Mouse (Mus musculus): ENCODE data around the gene Itgal.
"Not testable (repeated sequence)": the region's sequence is repeated elsewhere in the genome, so short reads cannot be mapped to it uniquely, and the experiment has no call there.

Gene Itgal

DNA sequence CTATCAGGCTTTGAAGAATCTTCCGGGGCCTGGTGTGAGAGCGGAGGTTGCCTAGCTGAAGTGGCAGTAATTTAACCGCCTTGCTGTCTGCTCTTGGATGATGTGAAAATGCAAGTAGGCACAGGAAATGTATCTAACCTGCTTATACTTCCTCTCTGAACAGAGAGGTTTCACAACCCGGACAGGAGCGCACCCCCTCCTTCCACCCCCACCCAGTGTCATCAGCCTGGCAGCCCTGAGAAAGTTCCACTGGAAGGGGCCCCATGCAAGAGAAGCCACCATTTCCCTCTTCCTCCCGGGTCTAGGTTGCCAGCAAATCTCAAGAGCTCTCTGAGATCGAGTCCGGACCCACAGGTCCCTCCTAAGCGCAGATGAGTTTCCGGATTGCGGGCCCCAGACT, at the start of gene Itgal:
TSS of gene Itgal (plus strand) at position 163 of the 400 bp plus-strand sequence.
- no peak for DNase-seq (ENCODE audit: low read depth, low spot score)

DNA sequence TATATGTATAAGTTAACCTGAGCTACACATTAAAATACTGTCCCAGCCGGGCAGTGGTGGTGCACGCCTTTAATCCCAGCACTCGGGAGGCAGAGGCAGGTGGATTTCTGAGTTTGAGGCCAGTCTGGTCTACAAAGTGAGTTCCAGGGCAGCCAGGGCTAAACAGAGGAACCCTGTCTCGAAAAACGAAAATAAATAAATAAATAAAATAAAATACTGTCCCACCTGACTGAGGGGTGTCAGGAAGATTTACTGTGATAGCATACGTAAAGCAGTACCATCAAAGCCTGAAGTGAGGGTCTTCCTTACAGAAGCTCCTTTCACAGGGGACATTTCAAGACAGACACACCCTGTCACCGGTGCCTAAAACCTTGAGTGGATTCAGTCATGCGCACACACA, 45.5 kb upstream of the Itgal start:
- not testable (repeated sequence) for DNase-seq (ENCODE audit: low read depth, low spot score)

DNA sequence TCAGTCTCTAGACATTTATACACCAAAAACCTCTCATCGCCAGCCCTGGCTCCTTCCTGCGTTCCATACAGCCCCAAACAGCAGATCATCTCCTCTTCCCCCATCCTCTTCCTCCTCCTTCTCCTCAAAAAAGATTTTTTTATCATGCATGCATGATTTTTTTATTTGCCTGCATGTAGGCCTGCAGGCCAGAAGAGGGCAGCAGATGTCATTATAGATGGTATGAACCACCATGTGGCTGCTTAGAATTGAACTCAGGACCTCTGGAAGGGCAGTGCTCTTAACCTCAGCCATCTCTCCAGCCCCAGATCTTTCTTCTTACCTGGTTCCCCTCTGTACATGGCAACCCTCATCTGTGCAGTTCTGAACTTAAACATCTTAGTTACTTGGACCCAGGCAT, 43.6 kb upstream of the Itgal start:
- DNase-seq (ENCODE audit: low read depth, low spot score) = peak; percentile 59

DNA sequence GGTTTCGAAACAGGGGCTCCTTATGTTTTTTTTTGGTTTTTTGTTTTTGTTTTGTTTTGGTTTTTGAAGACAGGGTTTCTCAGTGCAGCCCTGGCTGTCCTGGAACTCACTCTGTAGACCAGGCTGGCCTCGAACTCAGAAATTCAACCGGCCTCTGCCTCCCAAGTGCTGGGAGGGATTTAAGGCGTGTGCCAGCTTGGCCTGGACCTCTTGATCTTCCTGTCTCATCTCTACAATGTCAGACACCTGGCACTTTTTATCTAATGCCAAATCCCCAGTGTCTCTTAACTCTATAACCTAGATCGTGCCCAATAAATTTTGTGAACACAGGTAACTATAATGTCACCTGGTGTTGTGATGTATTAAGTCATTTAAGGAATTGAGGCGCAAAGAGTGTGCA, 42.7 kb upstream of the Itgal start:
- no peak for DNase-seq (ENCODE audit: low read depth, low spot score)

DNA sequence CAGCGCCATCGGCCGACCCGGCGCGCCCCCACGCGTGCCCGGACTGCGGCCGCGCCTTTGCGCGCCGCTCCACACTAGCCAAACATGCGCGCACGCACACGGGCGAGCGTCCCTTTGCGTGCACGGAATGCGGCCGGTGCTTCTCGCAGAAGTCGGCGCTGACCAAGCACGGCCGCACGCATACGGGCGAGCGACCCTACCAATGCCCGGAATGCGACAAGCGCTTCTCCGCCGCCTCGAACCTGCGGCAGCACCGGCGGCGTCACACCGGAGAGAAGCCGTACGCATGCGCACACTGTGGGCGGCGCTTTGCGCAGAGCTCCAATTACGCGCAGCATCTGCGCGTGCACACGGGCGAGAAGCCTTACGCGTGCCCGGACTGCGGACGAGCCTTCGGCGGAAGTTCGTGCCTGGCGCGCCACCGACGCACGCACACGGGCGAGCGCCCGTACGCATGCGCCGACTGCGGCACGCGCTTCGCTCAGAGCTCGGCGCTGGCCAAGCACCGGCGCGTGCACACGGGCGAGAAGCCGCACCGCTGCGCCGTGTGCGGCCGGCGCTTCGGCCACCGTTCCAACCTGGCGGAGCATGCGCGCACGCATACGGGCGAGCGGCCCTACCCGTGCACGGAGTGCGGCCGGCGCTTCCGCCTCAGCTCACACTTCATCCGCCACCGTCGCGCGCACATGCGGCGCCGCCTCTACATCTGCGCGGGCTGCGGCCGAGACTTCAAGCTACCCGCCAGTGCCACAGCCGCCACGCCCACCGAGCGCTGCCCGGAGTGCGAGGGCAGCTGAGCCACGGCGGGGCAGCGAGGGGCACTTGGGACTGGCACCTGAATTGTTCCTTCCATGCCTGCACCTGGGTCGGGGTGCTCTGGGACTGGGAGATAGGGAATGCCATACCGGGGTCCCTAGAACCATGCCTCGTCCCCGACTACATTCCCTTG, 42.0 kb upstream of the Itgal start:
- peak; percentile 82 for DNase-seq (ENCODE audit: low read depth, low spot score)

DNA sequence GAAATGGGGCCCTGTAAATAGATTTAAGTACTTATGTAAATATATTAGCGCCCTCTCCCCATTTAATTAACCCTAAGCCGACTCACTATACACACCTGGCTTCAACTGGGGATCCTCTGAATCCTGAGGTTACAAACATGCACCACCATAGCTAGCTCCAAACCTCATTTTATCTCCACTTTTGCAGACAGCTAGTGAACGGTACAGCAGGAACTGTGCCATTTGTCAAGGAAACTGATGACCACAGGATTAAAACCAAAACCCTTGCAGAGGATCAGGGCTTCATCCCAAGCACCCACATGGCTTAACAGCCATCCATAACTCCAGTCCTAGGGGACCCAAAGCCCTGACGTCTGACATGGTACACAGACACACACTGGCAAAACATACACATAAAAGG, 41.1 kb upstream of the Itgal start:
- DNase-seq (ENCODE audit: low read depth, low spot score) = no peak

DNA sequence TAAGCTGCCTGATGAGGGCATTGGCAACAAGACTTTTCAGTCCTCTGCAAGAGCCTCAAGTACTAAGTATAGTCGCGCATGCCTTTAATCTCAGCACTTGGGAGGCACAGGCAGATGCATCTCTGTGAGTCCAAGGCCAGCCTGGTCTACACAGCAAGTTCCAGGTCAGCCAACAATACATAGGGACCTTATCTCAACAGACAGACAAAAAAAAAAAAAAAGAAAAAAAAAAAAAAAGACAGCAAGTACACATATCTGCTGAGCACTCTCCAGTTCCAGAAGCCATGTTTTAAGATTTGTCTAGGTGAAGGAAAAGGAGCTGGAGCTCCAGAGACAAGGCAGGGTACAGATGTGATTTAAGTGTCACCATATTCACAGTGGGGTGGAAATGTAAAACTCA, 40.1 kb upstream of the Itgal start:
- no peak for DNase-seq (ENCODE audit: low read depth, low spot score)

DNA sequence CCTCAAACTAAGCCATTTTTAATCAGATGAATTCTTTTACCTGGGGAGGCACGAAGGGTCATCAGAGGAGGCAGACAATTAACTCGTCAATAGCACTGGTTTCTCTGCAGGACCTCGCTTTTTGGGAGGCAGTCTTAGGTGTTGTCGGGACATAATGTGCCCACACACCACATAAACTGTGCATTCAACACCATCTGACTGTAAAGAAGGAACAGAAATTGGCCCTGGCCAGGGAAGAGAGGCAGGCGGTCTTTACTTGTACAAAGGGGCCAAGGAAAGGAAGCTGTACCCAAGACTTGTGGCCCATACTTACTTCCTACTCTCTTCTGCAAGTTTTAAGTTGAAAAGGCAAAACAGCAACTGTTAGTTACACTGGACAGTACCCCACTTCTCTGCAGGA, 39.5 kb upstream of the Itgal start:
- no peak for DNase-seq (ENCODE audit: low read depth, low spot score)

DNA sequence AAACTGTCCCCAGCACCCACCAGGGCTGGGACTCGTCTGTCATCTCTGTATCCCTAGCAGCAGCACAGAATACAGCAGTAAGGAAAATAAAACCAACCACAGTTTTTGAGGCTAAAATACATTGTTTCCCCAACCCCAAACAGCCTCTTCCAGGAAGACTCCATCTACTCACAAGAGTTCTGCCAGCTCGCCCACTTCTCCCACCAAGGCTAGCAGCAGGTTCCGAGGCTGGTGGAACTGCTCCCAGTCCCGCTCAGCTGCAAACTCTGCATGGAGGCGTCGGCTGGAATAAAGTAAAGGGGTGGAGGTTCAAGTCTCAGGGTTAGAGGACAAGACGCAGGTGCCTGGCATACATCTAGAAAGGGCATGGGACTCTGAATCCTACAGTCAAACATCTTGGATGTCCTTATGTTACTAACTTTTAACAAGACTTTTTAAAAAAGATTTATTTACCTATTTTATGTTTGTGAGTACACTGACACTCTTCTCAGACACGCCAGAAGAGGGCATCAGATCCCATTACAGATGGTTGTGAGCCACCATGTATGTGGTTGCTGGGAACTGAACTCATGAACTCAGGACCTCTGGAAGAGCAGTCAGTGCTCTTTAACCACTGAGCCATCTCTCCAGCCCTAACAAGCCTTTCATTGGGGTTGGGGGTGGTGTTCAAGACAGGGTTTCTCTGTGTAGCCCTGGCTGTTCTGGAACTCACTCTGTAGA, 36.7 kb upstream of the Itgal start:
- DNase-seq (ENCODE audit: low read depth, low spot score) = peak; percentile 35

DNA sequence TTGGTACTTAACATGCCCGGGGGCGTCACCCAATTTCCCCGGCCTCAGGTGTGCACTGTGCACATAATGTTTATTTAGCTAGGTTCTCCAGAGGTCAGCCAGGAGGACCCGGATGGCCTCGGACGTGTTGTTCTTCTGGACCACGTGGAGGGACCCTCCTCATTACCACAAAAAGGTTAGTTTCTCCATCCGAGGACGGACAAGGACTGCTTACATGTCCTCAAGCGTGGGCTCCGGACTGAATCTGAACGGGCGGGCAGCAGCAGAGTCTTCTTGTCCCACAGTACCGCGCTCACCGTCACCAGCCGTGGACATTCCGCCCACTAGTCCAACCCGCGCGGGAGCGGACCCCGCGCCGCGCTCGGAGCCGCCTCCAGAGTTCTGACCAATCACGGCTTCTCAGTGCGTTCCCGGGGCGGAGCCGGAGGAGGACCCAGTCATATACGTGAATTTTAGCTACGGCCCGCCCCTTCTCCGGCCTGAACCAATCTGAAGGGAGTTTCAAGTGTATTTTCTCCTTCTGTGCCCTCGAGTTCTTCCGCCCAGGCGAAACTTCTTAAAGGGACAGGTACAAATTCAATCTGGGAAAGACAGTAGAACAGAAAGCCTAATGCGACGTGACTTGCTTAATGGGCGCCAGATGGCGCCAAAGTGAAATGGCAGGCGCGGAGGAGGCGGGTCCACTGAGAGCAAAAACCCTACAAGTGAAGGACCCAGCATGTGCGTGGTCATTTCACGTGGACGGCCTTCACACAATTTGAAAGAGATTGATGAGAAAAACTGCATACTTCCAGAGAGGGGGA, 35.5 kb upstream of the Itgal start, which contains the start of gene Dctpp1:
TSS of gene Dctpp1 (minus strand) at position 401 of the 803 bp plus-strand sequence.
- DNase-seq (ENCODE audit: low read depth, low spot score) = peak; percentile 99

DNA sequence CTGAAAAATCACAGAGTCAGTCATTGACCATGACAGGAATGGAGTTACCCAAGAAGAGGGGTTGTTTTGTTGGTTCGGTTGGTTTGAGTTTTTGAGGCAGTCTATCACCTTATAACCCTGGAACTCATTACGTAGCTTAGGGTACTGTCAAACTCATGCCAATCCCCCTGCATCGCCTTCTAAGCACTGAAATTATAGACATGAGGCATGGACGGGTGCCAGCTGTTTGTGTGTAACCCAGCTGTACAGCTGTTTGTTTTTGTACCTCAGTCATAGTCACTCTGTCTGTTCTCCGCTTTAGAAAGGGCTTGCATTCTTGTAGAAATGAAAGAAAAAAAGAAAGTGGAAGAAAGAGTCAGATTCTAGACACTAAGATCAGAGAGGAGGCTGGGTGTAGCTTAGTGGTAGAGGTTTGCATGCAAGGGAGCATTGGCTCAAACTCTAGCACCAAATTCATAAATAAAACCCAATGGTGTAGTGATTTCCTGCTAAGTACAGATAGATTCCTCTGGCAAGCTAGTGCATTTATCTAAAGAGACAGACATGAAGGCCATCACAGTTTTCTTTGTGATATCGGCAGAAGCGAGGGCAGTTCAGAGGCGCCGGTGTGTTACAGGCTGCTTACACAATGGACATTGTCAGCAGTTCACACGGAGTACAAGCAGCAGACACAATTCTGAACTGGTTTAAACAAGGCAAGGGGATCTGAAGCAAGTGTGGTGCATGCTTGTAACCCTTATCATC, 33.7 kb upstream of the Itgal start:
- no peak for DNase-seq (ENCODE audit: low read depth, low spot score)

DNA sequence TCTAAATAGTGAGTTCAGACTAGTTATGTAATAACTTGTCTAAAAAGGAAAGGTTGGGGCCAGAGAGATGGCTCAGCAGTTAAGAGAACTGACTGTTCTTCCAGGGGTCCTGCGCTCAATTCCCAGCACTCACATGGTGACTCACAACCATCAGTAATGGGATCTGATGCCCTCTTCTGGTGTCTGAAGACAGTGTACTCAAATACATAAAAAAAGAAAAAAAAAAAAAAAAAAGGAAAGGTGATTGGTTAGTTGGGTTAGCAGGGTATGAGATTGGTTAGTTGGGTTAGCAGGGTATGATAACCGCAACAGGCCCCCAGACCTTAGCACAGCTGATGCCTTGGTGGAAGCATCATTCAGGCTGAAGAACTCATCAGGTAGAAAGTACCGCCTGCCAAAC, 32.5 kb upstream of the Itgal start:
- no peak for DNase-seq (ENCODE audit: low read depth, low spot score)

DNA sequence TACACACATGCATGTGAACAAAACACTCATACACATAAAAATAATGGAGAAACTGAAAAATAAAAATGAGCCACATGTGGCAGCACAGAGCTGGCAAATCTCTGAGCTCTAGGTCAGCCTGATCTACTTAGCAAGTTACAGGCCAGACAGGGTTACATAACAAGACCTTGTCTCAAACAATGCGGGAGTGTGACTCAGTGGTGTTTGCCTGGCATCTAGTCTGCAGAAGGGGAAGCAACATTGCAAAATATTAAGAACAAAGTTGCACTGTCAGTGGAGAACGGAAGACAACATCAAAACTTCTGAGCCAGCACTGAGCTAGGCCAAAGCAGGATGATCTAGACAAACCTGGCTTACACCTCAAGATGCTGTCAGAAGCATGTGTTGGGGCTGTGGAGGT, 25.8 kb upstream of the Itgal start:
- DNase-seq (ENCODE audit: low read depth, low spot score) = peak; percentile 58

DNA sequence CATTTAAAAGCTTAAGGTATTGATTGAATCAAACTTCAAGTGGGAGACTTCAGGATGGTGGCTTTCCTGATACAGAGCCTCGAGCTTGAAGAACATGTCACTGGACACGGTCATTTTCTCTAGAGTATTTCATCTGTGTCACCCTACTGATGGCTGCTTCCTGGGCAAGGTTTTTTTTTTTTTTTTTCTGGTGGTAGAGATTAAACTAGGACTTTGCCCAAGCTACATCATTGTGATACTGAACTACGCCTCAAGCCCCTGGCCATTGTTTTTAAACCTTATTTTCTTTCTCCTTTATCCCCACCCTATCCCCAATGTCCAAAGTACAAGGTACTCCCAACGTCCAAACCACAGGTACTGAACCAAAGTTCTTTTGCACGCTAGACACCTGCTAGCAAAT, 25.4 kb upstream of the Itgal start:
- DNase-seq (ENCODE audit: low read depth, low spot score) = no peak

DNA sequence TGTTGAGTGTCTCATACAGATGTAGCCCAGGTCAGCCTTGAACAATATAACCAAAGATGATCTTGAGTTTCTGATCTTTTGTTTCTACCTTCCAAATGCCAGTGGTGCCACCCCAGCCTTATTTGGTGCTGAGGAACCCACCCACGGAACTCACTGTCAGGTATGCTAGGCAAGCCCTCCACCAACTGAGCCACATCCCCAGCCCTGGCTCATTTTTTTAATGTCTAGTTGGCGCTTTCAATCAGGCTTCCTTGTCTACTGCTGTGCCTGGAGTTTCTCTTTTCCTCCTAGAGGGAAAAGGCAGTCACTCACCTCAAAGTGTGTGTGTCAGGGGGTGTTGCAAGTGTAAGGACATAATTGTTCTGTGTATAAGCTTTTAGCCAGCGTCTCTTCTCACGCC, 25.0 kb upstream of the Itgal start:
- DNase-seq (ENCODE audit: low read depth, low spot score) = no peak

DNA sequence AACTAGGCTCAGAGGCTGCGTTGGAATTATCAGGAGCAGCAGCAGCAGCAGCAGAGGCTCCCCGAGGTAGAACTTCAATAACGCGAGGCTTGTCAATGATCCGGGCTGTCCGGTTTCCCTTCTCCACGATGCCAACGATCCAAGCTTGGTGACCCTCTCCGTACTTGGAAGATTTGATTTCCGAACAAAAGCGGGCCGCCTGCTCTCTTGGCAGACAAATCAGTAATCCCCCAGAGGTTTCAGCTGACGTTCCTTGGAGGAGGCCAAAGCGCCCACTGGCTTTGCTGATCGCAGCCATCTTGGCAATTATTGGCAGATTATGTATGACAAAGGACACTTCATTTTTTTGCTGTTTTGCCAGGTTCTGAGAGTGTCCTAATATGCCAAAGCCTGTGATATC, 23.5 kb upstream of the Itgal start:
- no peak for DNase-seq (ENCODE audit: low read depth, low spot score)

DNA sequence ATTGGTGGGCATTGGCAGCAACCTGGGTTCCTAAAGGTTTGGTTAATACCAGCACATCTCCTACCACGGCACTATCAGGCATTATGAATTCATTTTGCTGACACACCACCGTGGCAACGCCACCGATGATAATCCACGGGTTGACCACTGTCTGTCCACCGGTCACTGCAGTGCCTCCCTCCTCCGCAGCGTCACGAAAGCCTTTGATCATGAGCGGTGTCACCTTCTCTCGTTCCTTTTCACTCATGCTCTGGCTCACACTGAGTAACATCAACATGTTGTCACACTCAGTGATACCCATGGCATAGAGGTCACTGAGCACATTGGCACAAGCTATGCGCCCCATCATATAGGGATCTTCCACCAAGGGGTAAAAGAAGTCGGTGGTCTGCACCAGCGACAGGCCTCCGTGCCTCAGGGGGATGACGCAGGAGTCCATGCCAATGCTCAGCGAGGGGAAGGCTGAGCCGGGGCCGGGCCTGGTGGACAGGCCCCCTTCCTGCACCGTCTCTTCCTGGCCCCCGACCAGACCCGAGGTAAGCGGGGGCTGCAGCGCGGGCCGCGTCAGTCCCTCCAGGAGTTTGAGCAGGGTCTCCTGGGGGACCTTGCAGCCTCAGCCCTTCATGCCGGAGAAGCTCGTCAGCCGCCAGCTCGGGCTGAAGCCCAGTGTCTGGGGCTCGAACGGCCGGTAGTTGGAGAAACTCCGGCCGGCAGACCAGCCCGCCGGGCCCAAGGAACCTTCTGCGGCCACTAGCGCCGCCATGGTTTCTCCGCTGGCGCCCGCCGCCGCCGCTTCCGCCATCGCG, 22.7 kb upstream of the Itgal start:
- no peak for DNase-seq (ENCODE audit: low read depth, low spot score)

DNA sequence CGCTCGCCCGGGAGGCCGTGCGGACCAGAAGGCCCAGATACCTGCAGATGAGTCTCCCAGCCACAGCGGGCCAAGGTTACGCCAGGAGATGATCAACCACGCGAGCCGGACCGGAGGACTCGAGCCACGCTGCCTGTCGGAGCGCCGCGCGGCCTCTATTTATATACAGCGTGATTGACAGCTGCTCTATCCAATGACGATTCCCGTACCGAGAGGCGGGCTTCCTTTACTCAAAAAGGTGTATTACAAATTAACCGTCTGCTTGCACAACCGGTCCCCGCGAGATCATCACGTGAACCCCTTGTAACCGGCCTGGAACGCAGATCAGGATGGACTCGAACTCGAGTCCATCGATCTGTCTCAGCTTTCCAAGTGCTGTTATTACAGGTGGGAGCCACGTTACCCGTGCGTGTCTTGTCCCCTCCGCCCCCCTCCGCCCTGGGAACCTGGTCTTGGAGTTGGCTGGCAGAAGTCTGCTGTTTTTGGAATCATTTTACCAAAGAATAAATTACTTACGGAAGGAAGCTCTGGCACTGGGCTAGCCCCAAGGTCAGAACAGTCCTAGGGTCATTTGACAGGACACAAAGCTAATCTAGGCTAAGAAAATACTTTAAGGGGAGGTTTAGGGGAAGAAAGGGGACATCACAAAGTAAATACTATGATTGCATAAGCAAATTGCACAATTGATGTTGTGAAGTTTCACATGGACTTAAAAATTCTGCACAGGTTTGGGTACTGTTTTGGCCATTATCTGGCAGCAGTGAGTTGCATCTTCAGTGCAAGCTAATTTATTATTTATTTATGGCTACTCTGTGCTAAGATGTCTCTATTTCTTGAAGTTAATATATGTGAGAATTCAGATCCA, 21.9 kb upstream of the Itgal start, which contains the start of gene Sephs2:
TSS of gene Sephs2 (minus strand) at position 131 of the 865 bp plus-strand sequence.
- DNase-seq (ENCODE audit: low read depth, low spot score) = peak; percentile 90

DNA sequence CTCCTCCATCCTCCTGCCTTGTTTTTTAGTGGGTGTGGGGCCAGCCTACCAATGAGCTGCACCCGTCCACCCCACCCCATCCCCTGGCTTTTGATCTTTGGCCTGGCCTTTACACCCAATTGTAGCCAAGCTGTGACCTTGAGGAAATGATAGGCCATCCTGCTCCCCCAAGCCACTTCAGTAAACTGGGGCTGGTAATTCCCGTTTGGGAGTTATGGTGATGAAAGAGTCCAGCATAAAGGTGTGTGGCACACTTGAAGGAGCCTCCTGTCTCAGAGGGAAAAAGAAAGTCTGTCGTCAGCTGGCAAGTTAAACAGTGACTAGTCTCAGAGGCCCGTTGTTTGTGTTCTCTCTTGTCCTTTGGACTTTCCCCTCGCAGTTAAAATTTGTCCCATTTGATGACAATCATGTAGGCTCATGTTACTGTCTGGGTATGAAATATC, 19.5 kb upstream of the Itgal start:
- no peak for DNase-seq (ENCODE audit: low read depth, low spot score)

Measured in 3T3-L1 (cell line).